Mouse (Mus musculus) lung, adult 2 months (tissue): ENCODE data around the gene Ier2.

Experiments
- CTCF ChIP-seq: fragments of 200-500 bp; IDR thresholded peaks from 2 replicates; pipeline ENCODE4 v1.5.1; 2011; ENCODE audit warnings: mild to moderate bottlenecking, low read length, control low read depth; ENCODE audit not compliant: insufficient read depth
- POLR2A ChIP-seq: fragments of 200-500 bp; IDR thresholded peaks from 2 replicates; pipeline ENCODE4 v1.6.1; 2011; ENCODE audit warnings: low read depth, mild to moderate bottlenecking, control low read depth, low read length, borderline replicate concordance; ENCODE audit errors: extremely low read depth

DNA sequence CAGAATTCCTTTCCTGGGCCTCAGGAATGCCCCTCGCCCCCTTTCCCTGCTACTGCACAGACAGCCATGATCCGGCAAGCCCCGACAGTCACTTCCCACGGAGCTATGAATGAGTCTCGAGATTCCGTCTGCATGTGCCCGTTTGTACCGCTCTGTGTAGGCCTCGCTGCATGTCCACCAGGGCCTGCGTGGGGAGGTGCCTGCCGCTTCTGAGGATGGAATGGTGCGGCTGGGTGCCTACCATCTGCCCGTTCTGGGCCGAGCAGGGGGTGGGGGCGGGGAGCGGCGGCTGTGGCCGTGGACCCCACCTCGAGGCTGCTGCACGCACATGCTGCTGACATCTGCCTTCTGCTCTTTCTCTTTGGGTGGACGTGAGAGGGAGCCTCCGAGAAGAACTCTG, 45.6 kb downstream of the Ier2 start:
- no peak for TF ChIP-seq CTCF
- TF ChIP-seq POLR2A: no peak
